ENCODE assay signal across 29 mouse cellular contexts in the genomic region with DNA sequence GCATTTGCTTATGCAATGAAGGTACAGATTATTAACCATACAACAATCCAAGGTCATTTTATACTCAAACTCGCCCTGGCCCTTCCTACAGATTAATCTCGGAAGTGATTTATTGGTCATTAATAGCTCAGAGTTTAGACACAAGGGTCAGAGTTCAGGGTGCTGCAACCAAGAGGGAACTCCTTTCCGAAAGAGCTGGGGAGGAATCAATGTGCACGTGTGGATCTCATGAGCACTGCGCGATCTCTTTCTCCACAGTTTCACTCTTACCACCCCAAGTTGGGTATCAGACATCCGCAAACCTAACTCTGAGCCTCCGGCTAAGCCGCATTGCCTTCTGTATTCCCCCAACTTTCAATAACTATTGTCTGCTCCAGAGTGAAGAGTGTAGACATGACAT. TPM values are rescaled to one million over a fixed set of nuclear protein-coding genes. Genes with fewer than 3 reads are reported as not detected.
DNase-seq lines count a peak whose midpoint lies in the region; ATAC-seq and TF ChIP-seq lines count a peak whose summit lies in the region.
"Had no signal": no experiment of that assay in that cellular context is flagged by ENCODE, and none has a peak within 500 bp of the region (broad histone marks: within the 10 kb centered on the region; RNA-seq: fewer than 3 reads in every experiment).

No protein-coding gene starts in this region.

- H3K9me3 ChIP-seq in kidney, embryonic 16.5 days (ENCODE audit: low read length): no peaks in the 10 kb centered on the region
- no peaks in the 10 kb centered on the region for H3K9me3 ChIP-seq in intestine, embryonic 14.5 days (ENCODE audit: control insufficient read depth, low read length)
- H3K9me3 ChIP-seq in limb, embryonic 10.5 days (replicated peaks): no peaks in the 10 kb centered on the region
- H3K9me3 ChIP-seq in stomach, postnatal 0 days (ENCODE audit: control insufficient read depth, low read length): no peaks in the 10 kb centered on the region
- H3K9me3 ChIP-seq: forebrain, embryonic 12.5 days; heart, embryonic 15.5 days; hindbrain, embryonic 13.5 days; liver, embryonic 12.5 days; midbrain, embryonic 15.5 days; neural tube, embryonic 13.5 days had no signal

- H3K27me3 ChIP-seq in kidney, embryonic 16.5 days (ENCODE audit: insufficient read depth, low read length): no peaks in the 10 kb centered on the region
- no peaks in the 10 kb centered on the region for H3K27me3 ChIP-seq in intestine, embryonic 14.5 days (replicated peaks; ENCODE audit: control insufficient read depth, insufficient read depth, low read length)
- H3K27me3 ChIP-seq in limb, embryonic 10.5 days (ENCODE audit: low read depth, poor library complexity, severe bottlenecking): no peaks in the 10 kb centered on the region
- H3K27me3 ChIP-seq in stomach, postnatal 0 days (ENCODE audit: control insufficient read depth, insufficient read depth, low read length): no peaks in the 10 kb centered on the region
- H3K27me3 ChIP-seq: forebrain, embryonic 12.5 days; heart, embryonic 15.5 days; hindbrain, embryonic 13.5 days; liver, embryonic 12.5 days; midbrain, embryonic 15.5 days; neural tube, embryonic 13.5 days had no signal

- no peak overlapping the region for H3K9ac ChIP-seq in kidney, embryonic 16.5 days (replicated peaks; ENCODE audit: low read length)
- no peak overlapping the region for H3K9ac ChIP-seq in intestine, embryonic 14.5 days (ENCODE audit: low read length)
- H3K9ac ChIP-seq in stomach, postnatal 0 days (ENCODE audit: low read length): no peak overlapping the region
- H3K9ac ChIP-seq: forebrain, embryonic 12.5 days; heart, embryonic 15.5 days; hindbrain, embryonic 13.5 days; liver, embryonic 12.5 days; midbrain, embryonic 15.5 days; neural tube, embryonic 13.5 days had no signal

- H3K36me3 ChIP-seq in kidney, embryonic 16.5 days (ENCODE audit: insufficient read depth, low read length): no peaks in the 10 kb centered on the region
- H3K36me3 ChIP-seq in intestine, embryonic 14.5 days (ENCODE audit: control insufficient read depth, insufficient read depth, low read length): no peaks in the 10 kb centered on the region
- H3K36me3 ChIP-seq in limb, embryonic 10.5 days: no peaks in the 10 kb centered on the region
- H3K36me3 ChIP-seq in stomach, postnatal 0 days (ENCODE audit: control insufficient read depth, insufficient read depth, low read length): no peaks in the 10 kb centered on the region
- H3K36me3 ChIP-seq: forebrain, embryonic 12.5 days; heart, embryonic 15.5 days; hindbrain, embryonic 13.5 days; liver, embryonic 12.5 days; midbrain, embryonic 15.5 days; neural tube, embryonic 13.5 days had no signal

- H3K4me3 ChIP-seq in kidney, embryonic 16.5 days (ENCODE audit: low read length): no peak overlapping the region
- H3K4me3 ChIP-seq in intestine, embryonic 14.5 days (ENCODE audit: low read depth, low read length): no peak overlapping the region
- H3K4me3 ChIP-seq in limb, embryonic 10.5 days: no peak overlapping the region
- no peak overlapping the region for H3K4me3 ChIP-seq in stomach, postnatal 0 days (ENCODE audit: low read depth, low read length)
- H3K4me3 ChIP-seq: erythroblast, embryonic 14.5 days; forebrain, embryonic 12.5 days; heart, adult 2 months; heart, embryonic 15.5 days; hindbrain, embryonic 13.5 days; liver, embryonic 12.5 days; midbrain, embryonic 15.5 days; neural tube, embryonic 13.5 days had no signal

- H3K4me2 ChIP-seq in kidney, embryonic 16.5 days (replicated peaks; ENCODE audit: low read depth, low read length): no peak overlapping the region
- no peak overlapping the region for H3K4me2 ChIP-seq in intestine, embryonic 14.5 days (ENCODE audit: low read length)
- H3K4me2 ChIP-seq in stomach, postnatal 0 days (replicated peaks; ENCODE audit: low read depth): no peak overlapping the region
- H3K4me2 ChIP-seq: forebrain, embryonic 12.5 days; heart, embryonic 15.5 days; hindbrain, embryonic 13.5 days; liver, embryonic 12.5 days; midbrain, embryonic 15.5 days; neural tube, embryonic 13.5 days had no signal

- no peak for ATAC-seq in kidney, embryonic 16.5 days (ENCODE audit: low FRiP score, low TSS enrichment)
- ATAC-seq in intestine, embryonic 14.5 days (replicated peaks; ENCODE audit: low FRiP score, low TSS enrichment, low read depth): no peak
- no peak for ATAC-seq in stomach, postnatal 0 days (ENCODE audit: low FRiP score, low TSS enrichment)
- ATAC-seq in cerebellum, adult (ENCODE audit: insufficient number of reproducible peaks, low FRiP score, low TSS enrichment): no peak
- ATAC-seq: inflammation-experienced regulatory T-cells, adult 6 months; liver, embryonic 12.5 days; midbrain, embryonic 15.5 days had no signal

- WGBS in kidney, embryonic 16.5 days: 62% methylated on average over 9 of the region's 9 CpGs
- WGBS in intestine, embryonic 14.5 days: 50% methylated on average over 9 of the region's 9 CpGs
- WGBS in limb, embryonic 10.5 days: 58% methylated on average over 9 of the region's 9 CpGs
- 64% methylated on average over 9 of the region's 9 CpGs for WGBS in stomach, postnatal 0 days

- TF ChIP-seq EP300 in stomach, postnatal 0 days (optimal IDR thresholded peaks at IDR 0.05): no peak

- H3K4me1 ChIP-seq in kidney, embryonic 16.5 days (ENCODE audit: insufficient read depth, low read length): peaks cover 40% of the 10 kb centered on the region
- H3K4me1 ChIP-seq in intestine, embryonic 14.5 days (replicated peaks; ENCODE audit: control insufficient read depth, insufficient read depth, low read length): peaks cover 42% of the 10 kb centered on the region
- H3K4me1 ChIP-seq in limb, embryonic 10.5 days: peaks cover 54% of the 10 kb centered on the region
- H3K4me1 ChIP-seq in stomach, postnatal 0 days (replicated peaks; ENCODE audit: control insufficient read depth, insufficient read depth): 0 out of 2 replicates have a peak, but pooled peaks cover 9% of the 10 kb centered on the region
- H3K4me1 ChIP-seq: hindbrain, embryonic 13.5 days had no signal

- 0 out of 2 replicates have a peak overlapping the region, but pooled peaks have one; percentile 10 for H3K27ac ChIP-seq in kidney, embryonic 16.5 days (ENCODE audit: low read length)
- no peak overlapping the region for H3K27ac ChIP-seq in intestine, embryonic 14.5 days (ENCODE audit: low read depth)
- H3K27ac ChIP-seq in limb, embryonic 10.5 days: peak overlapping the region; percentile 17; the same call in 1 of the 2 replicates
- H3K27ac ChIP-seq in stomach, postnatal 0 days (replicated peaks): 0 out of 2 replicates have a peak overlapping the region, but pooled peaks have one; percentile 2
- H3K27ac ChIP-seq: forebrain, embryonic 12.5 days; heart, adult 2 months; heart, embryonic 15.5 days; hindbrain, embryonic 13.5 days; liver, embryonic 12.5 days; midbrain, embryonic 15.5 days; neural tube, embryonic 13.5 days had no signal

- no peak for TF ChIP-seq CTCF in stomach, postnatal 0 days (IDR thresholded peaks at IDR 0.05; ENCODE audit: low read depth)

- DNase-seq in kidney, adult 8-10 months: no peak
- peak; percentile 51 for DNase-seq in intestine, embryonic 14.5 days (ENCODE audit: low spot score)
- DNase-seq in limb, embryonic 10.5 days (ENCODE audit: low spot score): no peak
- no peak for DNase-seq in stomach, postnatal 0 days (ENCODE audit: low spot score)
- no peak for DNase-seq in adrenal gland, adult 8-10 months
- DNase-seq: adrenal gland, adult 2 months; B cell, adult 2 months; cerebellum, adult 2 months; cerebellum, postnatal 25 days; gastrocnemius, postnatal 36 days; heart, adult 2 months; heart, postnatal 36 days; kidney, postnatal 10 days; left cerebral cortex, postnatal 4 days; lung, adult 2 months; lung, postnatal 36 days; right cerebral cortex, postnatal 4 days had no signal

RNA-seq across cellular contexts. Expression of a gene that starts 41.9 kb away (rescaled TPM):
- 238 and 243 TPM in 2 replicates for polyA plus RNA-seq in kidney, embryonic 16.5 days (2015; fragmentation: Nextera tagmentation; extraction: Ambion mirVana)
- polyA plus RNA-seq in intestine, embryonic 14.5 days (2014; fragmentation: Nextera tagmentation; extraction: Ambion mirVana): 309 and 368 TPM in 2 replicates
- polyA plus RNA-seq in limb, embryonic 10.5 days (2016; fragmentation: Nextera tagmentation; extraction: Ambion mirVana): 89.4 and 131 TPM in 2 replicates
- 199 and 301 TPM in 2 replicates for polyA plus RNA-seq in stomach, postnatal 0 days (2015; fragmentation: Nextera tagmentation; extraction: Ambion mirVana)
- total RNA-seq in adrenal gland, adult 8-10 months (2022): 10 to 100 TPM; 62.2 to 88.3 (median 71.2) TPM
- total RNA-seq: megakaryocyte-erythroid progenitor cell, adult 5-6 weeks; MEL had no signal
